Mouse (Mus musculus) liver, adult 2 months (tissue): ENCODE results near the gene Pdpk1.

Experiments used
- CTCF ChIP-seq: fragments of 200-500 bp; IDR thresholded peaks from 2 replicates; pipeline ENCODE4 v1.5.1; 2011; ENCODE audit warnings: low read depth, low read length, control low read depth
- POLR2A ChIP-seq: fragments of 200-500 bp; IDR thresholded peaks from 2 replicates; pipeline ENCODE4 v1.6.1; 2011; ENCODE audit warnings: low read length, control low read depth; ENCODE audit not compliant: insufficient read depth; ENCODE audit errors: extremely low read depth

- TF ChIP-seq CTCF: no peak
- TF ChIP-seq POLR2A: no peak
These were observed 23.5 kb upstream of the Pdpk1 start for GRCm38 (mm10) chr17:24174259-24174658.
